Mouse (Mus musculus) embryonic facial prominence, embryonic 13.5 days (tissue): Measurements from ENCODE around the gene G3bp1. TPM values are rescaled to one million over a fixed set of nuclear protein-coding genes. Genes with fewer than 3 reads are reported as not detected.
A peak's percentile ranks its signal among the peaks of the same experiment; 100 is the strongest.

ENCODE experiments used
- ATAC-seq: fragments of 200-750 bp; cut with Nextera tagmentation; 2 replicates; pipeline ENCODE4 v1.8.0; 2017; ENCODE audit warnings: low read depth; ENCODE audit not compliant: insufficient number of reproducible peaks, insufficient read depth, low FRiP score, low TSS enrichment
- H3K27ac ChIP-seq: fragments of 300-500 bp; sonication (generic); 2 replicates; pipeline ENCODE4 v1.5.1; 2015; ENCODE audit warnings: moderate library complexity, mild to moderate bottlenecking, inconsistent platforms
- H3K27me3 ChIP-seq: fragments of 300-500 bp; sonication (generic); 2 replicates; pipeline ENCODE4 v1.6.1; 2015; ENCODE audit warnings: mild to moderate bottlenecking, inconsistent platforms
- H3K36me3 ChIP-seq: fragments of 300-500 bp; sonication (generic); 2 replicates; pipeline ENCODE4 v1.6.1; 2015; ENCODE audit warnings: mild to moderate bottlenecking, inconsistent platforms
- H3K4me1 ChIP-seq: fragments of 300-500 bp; sonication (generic); 2 replicates; pipeline ENCODE4 v1.6.1; 2015; ENCODE audit warnings: inconsistent platforms
- H3K4me2 ChIP-seq: fragments of 300-500 bp; sonication (generic); 2 replicates; pipeline ENCODE4 v1.6.1; 2015; ENCODE audit warnings: moderate library complexity, mild to moderate bottlenecking, inconsistent platforms
- H3K4me3 ChIP-seq: fragments of 300-500 bp; sonication (generic); 2 replicates; pipeline ENCODE4 v1.5.1; 2015; ENCODE audit warnings: mild to moderate bottlenecking, inconsistent platforms
- H3K9ac ChIP-seq: fragments of 300-500 bp; sonication (generic); 2 replicates; pipeline ENCODE4 v1.6.1; 2015; ENCODE audit warnings: mild to moderate bottlenecking, inconsistent platforms
- H3K9me3 ChIP-seq: fragments of 300-500 bp; sonication (generic); 2 replicates; pipeline ENCODE4 v1.6.1; 2016; ENCODE audit warnings: inconsistent platforms
- WGBS: fragments of 180-500 bp; shearing (Covaris S2); methylation state at CpG from one replicate; pipeline ENCODE4 v1.1.7; 2015; ENCODE audit warnings: mixed read lengths; 5-methylcytosine and 5-hydroxymethylcytosine counted together
- polyA plus RNA-seq: library from polyadenylated mRNA; unstranded; fragments of >200 nt; fragmentation: Nextera tagmentation; extraction: Ambion mirVana; gene quantifications from 2 replicates; pipeline ENCODE4 v1.2.1, GENCODE M21; 2015

The G3bp1 gene
- polyA plus RNA-seq, 1 experiment from 2014 or later = 214 TPM

DNA sequence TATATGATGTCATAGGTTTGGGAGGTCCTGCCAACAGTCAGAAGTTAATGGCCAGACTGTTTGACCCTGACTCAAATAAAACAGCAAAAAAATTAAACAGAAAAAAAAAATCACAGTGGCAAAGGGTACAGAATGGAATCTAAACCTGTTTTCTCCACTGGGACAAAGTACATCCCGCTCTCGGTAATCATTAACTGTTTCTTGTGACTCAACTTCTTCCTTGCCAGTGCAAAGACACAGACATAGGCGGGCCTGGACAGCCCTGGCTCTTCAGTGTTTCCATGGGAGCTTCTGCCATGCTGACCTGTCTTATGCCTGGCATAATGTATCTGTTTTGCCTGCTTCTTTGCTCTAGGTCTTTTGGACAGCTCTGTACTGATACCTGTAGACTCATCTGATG is 4.3 kb upstream of the G3bp1 start:
- no peaks in the 10 kb centered on the region for H3K9me3 ChIP-seq
- no peak overlapping the region for H3K4me2 ChIP-seq
- no peaks in the 10 kb centered on the region for H3K36me3 ChIP-seq
- H3K4me1 ChIP-seq = peaks cover 13% of the 10 kb centered on the region
- H3K27me3 ChIP-seq = no peaks in the 10 kb centered on the region
- no peak for ATAC-seq
- 82% methylated on average over 3 of the region's 3 CpGs for WGBS
- no peak overlapping the region for H3K4me3 ChIP-seq
- H3K27ac ChIP-seq = no peak overlapping the region
- H3K9ac ChIP-seq = no peak overlapping the region

DNA sequence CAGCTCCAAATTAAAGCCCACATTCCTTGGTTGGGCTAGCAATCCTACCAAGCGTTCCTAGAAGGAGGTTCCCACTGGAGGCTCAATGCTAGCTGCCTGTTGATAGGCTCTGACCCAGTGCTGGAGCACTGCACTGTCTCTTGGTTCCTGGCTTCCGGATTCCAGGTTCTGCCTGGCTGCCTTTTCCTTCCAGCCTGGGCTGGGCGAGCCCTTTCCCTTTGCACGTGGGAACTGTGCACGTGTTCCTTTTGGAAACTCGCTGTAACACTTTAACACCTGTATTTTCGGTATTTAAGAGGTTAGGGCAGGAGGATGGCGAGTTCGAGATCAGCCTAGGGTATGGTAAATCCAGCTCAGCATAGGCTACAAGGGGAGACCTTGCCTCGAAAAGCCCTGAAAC is 1.5 kb upstream of the G3bp1 start:
- Histone ChIP-seq H3K4me2 (peak overlapping the region; percentile 73), H3K27me3 (no peaks in the 10 kb centered on the region), H3K9ac (peak overlapping the region; percentile 80), H3K4me3 (peak overlapping the region; percentile 95), H3K9me3 (no peaks in the 10 kb centered on the region), H3K36me3 (peaks cover 16% of the 10 kb centered on the region), H3K27ac (peak overlapping the region; percentile 90; the same call in 1 of the 2 replicates), H3K4me1 (peaks cover 22% of the 10 kb centered on the region)
- ATAC-seq = no peak
- 73% methylated on average over 10 of the region's 10 CpGs for WGBS

DNA sequence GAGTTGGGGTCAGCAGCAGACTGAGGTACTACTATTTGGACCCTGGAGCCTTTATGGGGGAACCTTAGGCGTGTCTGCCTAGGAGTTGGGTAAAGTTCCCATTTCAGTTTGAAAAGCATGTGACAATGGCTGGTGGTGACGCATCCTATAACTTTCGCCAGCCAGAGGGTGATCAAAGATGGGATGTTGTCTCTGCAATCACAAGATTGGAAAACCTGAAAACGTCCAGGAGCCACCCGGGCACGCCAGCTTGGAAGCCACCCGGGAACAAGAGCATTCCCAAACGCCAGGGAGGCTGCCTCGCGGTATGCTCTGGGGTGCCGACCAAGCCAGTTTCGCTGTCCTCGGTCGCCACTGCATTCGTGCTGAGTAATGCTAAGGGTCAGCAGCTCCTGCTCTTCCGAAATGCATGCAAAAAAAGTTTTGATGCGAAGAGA is 856 bp upstream of the G3bp1 start:
- 4% methylated on average over 17 of the region's 17 CpGs for WGBS
- Histone ChIP-seq H3K36me3 (peaks cover 21% of the 10 kb centered on the region), H3K4me1 (peaks cover 26% of the 10 kb centered on the region), H3K4me3 (peak overlapping the region; percentile 95), H3K27me3 (no peaks in the 10 kb centered on the region), H3K4me2 (peak overlapping the region; percentile 73), H3K9me3 (no peaks in the 10 kb centered on the region), H3K9ac (peak overlapping the region; percentile 80), H3K27ac (peak overlapping the region; percentile 90)
- no peak for ATAC-seq

DNA sequence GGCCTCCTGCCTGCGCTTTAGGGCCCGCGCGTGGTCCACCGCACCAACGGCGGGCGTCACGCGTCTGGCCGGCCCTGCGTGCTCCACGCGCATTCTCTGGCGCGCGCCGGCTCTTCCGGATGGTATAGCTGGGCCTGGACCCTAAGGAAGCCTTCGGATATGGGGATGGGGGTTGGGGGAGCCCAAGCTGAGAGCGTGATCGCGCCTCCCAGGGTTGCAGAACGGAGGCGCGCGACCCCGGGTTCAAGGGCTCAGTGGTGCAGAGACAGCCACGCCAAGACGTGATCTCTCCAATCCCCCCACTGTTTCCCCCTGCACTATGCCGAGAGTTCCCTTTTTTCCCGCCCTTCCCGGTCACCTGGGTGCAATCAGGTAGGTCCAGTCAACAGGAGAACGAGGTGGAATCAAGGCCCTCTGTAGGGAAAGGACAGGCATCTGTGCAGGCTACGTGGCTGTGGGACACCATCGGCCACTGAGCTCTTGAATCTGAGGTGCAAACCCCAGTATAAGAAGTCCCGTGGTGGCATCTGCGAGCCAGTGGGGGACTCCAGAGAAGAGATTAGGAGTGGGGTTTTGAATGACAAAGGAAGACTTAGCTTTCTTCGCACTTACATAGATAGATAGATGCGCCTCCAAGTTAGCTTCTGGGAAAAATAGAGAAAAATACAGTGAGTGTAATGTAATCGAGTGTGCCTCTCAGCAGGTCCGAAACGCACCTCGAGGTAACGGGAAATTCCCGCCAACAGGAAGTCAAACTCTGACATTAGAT is 622 bp downstream of the G3bp1 start:
- H3K27me3 ChIP-seq = no peaks in the 10 kb centered on the region
- H3K4me1 ChIP-seq = peaks cover 28% of the 10 kb centered on the region
- H3K36me3 ChIP-seq = peaks cover 33% of the 10 kb centered on the region
- under 1% methylated on average over 43 of the region's 46 CpGs for WGBS
- no peaks in the 10 kb centered on the region for H3K9me3 ChIP-seq
- H3K9ac ChIP-seq = peak overlapping the region; percentile 99
- peak; percentile 11; the same call in 1 of the 2 replicates for ATAC-seq
- peak overlapping the region; percentile 95 for H3K4me3 ChIP-seq
- peak overlapping the region; percentile 79 for H3K4me2 ChIP-seq
- H3K27ac ChIP-seq = peak overlapping the region; percentile 89

DNA sequence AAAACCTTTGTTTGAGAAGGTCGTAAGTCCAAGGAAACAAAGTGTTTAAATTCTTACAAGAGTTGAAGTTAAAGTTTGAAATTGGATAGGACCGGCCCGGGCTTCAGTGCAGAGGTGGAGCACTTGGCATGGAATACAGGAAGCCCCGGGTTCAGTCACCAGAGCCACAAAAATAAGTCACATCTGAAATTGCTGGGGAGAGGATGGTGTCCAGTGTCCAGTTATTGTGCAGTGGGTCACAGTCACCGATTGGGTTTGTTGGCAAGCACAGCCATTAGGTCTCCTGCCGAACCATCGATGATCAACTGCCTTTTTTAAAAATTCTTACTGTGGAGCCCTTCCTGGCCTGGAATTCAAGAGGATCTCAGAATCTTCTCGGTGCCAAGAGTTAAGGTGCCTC is 1.3 kb downstream of the G3bp1 start:
- H3K27ac ChIP-seq = no peak overlapping the region
- H3K9ac ChIP-seq = peak overlapping the region; percentile 99
- H3K27me3 ChIP-seq = no peaks in the 10 kb centered on the region
- peak overlapping the region; percentile 79 for H3K4me2 ChIP-seq
- no peaks in the 10 kb centered on the region for H3K9me3 ChIP-seq
- WGBS = 43% methylated on average over 8 of the region's 8 CpGs
- ATAC-seq = no peak
- peak overlapping the region; percentile 95 for H3K4me3 ChIP-seq
- H3K36me3 ChIP-seq = peaks cover 33% of the 10 kb centered on the region
- peaks cover 28% of the 10 kb centered on the region for H3K4me1 ChIP-seq

DNA sequence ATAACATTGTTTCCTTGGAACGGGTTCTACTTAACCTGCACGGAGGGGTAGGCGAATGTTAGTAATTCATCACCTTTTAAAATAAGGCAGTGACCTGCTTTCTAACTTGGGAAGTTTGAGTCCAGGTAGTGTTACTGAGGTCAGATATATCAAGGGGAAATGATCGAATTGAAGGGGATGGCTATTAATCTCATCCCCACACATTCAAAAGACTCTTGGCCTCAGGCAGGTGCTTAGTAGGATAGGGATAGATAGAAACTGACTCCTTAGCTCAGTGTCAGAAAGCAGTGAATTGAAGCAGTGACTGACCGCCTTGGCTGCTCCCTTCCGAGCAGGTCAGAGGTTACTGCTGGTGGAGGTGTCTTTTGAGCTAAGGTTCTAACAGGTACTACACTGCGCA is 2.0 kb downstream of the G3bp1 start:
- no peaks in the 10 kb centered on the region for H3K9me3 ChIP-seq
- 0 out of 2 replicates have a peak overlapping the region, but pooled peaks have one; percentile 99 for H3K9ac ChIP-seq
- no peak for ATAC-seq
- H3K4me2 ChIP-seq = peak overlapping the region; percentile 79
- peaks cover 33% of the 10 kb centered on the region for H3K36me3 ChIP-seq
- WGBS = 92% methylated on average over 7 of the region's 7 CpGs
- H3K4me1 ChIP-seq = peaks cover 28% of the 10 kb centered on the region
- H3K27ac ChIP-seq = no peak overlapping the region
- peak overlapping the region; percentile 95 for H3K4me3 ChIP-seq
- no peaks in the 10 kb centered on the region for H3K27me3 ChIP-seq

DNA sequence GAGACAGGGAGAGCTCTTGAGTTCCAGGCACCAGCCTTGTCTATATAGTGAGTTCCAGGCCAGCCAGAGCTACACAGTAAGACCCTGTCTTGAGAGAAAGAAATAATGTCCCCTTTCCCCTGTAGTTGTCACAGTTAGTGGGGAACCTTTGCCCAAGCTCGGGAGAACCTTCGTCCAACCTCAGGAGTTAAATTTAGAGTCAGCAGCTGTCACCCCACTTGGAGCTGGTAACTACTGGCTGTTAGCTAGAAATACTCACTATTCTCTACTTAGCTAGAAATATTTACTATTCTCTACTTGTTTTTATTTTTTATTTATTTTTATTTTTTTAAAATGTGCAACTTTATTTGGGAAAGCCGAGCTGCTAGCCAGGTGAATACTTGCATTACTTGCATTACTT is 3.7 kb downstream of the G3bp1 start:
- no peak for ATAC-seq
- no peak overlapping the region for H3K27ac ChIP-seq
- H3K4me2 ChIP-seq = no peak overlapping the region
- H3K36me3 ChIP-seq = peaks cover 39% of the 10 kb centered on the region
- H3K9ac ChIP-seq = no peak overlapping the region
- no peak overlapping the region for H3K4me3 ChIP-seq
- no peaks in the 10 kb centered on the region for H3K9me3 ChIP-seq
- 91% methylated on average over 3 of the region's 3 CpGs for WGBS
- peaks cover 25% of the 10 kb centered on the region for H3K4me1 ChIP-seq
- H3K27me3 ChIP-seq = no peaks in the 10 kb centered on the region

DNA sequence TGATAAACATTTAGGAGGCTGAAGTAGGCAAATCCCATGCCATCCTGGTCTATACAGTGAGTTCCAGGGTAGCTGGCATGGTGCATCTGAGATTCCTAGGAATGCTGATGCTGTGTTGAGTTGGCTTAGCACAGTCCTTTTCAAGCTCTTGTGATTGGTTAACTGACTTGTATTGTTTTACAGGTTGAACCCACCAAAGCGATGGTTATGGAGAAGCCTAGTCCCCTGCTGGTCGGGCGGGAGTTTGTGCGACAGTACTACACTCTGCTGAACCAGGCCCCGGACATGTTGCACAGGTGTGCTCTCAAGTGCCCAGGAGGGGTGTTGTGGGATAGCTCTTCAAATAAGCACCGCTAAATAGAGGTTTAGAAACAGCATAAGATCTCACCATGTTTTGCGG is 16.0 kb downstream of the G3bp1 start:
- H3K4me1 ChIP-seq = no peaks in the 10 kb centered on the region
- no peak overlapping the region for H3K27ac ChIP-seq
- peaks cover 81% of the 10 kb centered on the region for H3K36me3 ChIP-seq
- H3K27me3 ChIP-seq = no peaks in the 10 kb centered on the region
- no peak overlapping the region for H3K4me2 ChIP-seq
- 96% methylated on average over 7 of the region's 7 CpGs for whole genome bisulfite sequencing
- H3K9ac ChIP-seq = no peak overlapping the region
- H3K9me3 ChIP-seq = no peaks in the 10 kb centered on the region
- ATAC-seq = peak; percentile 37; the same call in 1 of the 2 replicates
- H3K4me3 ChIP-seq = no peak overlapping the region

DNA sequence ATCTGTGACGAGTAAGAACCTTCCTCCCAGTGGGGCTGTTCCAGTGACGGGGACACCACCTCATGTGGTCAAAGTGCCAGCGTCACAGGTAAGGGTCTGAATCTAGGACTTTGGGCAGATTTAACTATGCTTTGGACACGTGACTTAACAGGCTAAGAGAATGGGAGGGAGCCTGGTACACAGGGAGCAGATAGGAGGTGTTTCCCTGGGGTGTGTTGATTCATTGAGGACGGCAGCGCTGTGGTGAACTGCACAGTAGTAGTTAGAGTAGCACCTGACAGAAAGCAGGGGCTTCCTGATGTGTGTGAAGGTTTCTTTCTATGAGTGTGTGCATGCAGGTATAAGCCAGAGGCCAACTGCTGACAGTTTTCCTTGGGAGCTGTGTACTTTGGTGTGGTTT is 26.7 kb downstream of the G3bp1 start:
- Histone ChIP-seq H3K9ac (no peak overlapping the region), H3K27ac (no peak overlapping the region), H3K9me3 (no peaks in the 10 kb centered on the region), H3K36me3 (peaks cover 95% of the 10 kb centered on the region), H3K4me2 (no peak overlapping the region), H3K27me3 (no peaks in the 10 kb centered on the region), H3K4me1 (no peaks in the 10 kb centered on the region), H3K4me3 (no peak overlapping the region)
- no peak for ATAC-seq
- whole genome bisulfite sequencing = 91% methylated on average over 6 of the region's 6 CpGs

DNA sequence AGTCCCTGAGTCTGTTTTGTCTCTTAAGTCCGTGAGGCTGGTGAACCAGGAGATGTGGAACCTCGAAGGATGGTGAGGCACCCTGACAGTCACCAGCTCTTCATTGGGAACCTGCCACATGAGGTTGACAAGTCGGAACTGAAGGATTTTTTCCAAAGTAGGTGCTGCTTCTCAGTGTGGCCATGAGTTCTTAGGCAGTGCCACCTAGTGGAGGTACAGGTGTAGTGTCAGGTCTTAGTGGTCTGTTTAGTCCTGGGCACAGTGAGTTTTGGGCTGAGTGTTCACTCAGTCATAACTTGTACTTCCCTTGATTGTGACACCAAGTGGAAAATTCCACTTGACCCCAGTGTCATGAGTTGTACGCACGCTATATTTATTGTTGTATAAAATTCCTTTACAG is 28.4 kb downstream of the G3bp1 start:
- H3K9ac ChIP-seq = no peak overlapping the region
- no peak for ATAC-seq
- H3K4me2 ChIP-seq = no peak overlapping the region
- no peaks in the 10 kb centered on the region for H3K27me3 ChIP-seq
- H3K4me3 ChIP-seq = no peak overlapping the region
- no peak overlapping the region for H3K27ac ChIP-seq
- peaks cover 95% of the 10 kb centered on the region for H3K36me3 ChIP-seq
- H3K9me3 ChIP-seq = no peaks in the 10 kb centered on the region
- 65% methylated on average over 5 of the region's 5 CpGs for WGBS
- H3K4me1 ChIP-seq = no peaks in the 10 kb centered on the region

DNA sequence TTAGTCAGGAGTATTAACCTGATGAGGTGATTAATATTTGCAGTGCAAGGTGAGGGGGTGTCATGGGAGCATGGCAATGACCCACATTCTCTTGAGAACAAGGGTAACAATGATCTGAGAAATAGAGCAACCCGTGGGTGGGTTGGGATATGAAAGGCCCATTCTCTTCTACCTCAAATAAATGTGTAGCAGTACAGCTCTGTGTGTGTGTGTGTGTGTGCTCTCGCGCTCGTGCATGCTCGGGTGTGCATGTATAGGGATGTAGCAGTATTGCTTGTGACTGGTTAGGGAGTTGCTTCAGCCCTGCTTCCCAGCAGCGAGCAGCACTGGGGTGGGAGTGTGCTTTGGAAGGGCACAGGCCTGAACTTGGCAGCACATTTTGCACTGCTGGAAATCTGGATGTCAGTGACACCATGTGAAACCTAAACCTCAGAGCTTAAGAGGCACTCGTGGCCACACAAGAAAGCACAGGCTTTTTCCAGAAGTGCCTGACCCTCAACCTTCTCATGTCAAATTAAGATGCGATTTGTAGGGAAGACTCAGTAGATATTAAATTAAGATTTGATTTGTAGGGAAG is 32.6 kb downstream of the G3bp1 start:
- Histone ChIP-seq H3K9ac (no peak overlapping the region), H3K4me1 (no peaks in the 10 kb centered on the region), H3K36me3 (peaks cover 63% of the 10 kb centered on the region), H3K4me3 (no peak overlapping the region), H3K27me3 (no peaks in the 10 kb centered on the region), H3K9me3 (no peaks in the 10 kb centered on the region), H3K27ac (0 out of 2 replicates have a peak overlapping the region, but pooled peaks have one; percentile 11), H3K4me2 (no peak overlapping the region)
- 81% methylated on average over 8 of the region's 8 CpGs for WGBS
- ATAC-seq = no peak

DNA sequence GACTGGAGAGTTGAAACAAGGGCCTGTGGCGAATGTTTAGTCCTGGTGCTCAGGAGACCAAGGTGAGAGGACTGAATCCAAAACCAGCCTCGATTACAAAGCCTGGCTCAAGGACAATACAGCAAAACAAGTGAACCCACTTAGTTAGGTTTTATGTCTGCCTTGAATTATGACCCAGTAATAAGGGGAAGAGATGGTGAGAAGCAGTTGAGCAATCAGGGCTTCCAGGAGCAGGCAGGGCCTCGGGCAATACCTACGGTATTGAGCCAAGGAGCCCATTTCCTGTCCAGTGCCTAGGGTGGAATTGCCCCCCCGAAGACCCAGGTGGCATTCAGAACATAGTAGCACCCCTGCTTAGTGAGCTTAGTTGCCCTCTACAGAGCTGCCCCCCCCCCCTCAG is 33.4 kb downstream of the G3bp1 start:
- WGBS = 72% methylated on average over 5 of the region's 5 CpGs
- no peaks in the 10 kb centered on the region for H3K27me3 ChIP-seq
- ATAC-seq = no peak
- H3K4me2 ChIP-seq = no peak overlapping the region
- H3K9ac ChIP-seq = no peak overlapping the region
- H3K4me3 ChIP-seq = no peak overlapping the region
- peaks cover 54% of the 10 kb centered on the region for H3K36me3 ChIP-seq
- H3K9me3 ChIP-seq = no peaks in the 10 kb centered on the region
- no peak overlapping the region for H3K27ac ChIP-seq
- H3K4me1 ChIP-seq = no peaks in the 10 kb centered on the region
